Comparison of ENCODE assay signal across 14 mouse cellular contexts in genomic region chr16:90424391-90424790, GRCm38 (mm10). TPM values are rescaled to one million over a fixed set of nuclear protein-coding genes. Genes with fewer than 3 reads are reported as not detected.
DNase-seq lines count a peak whose midpoint lies in the region; ATAC-seq and TF ChIP-seq lines count a peak whose summit lies in the region.
"Had no signal": no experiment of that assay in that cellular context is flagged by ENCODE, and none has a peak within 500 bp of the region (broad histone marks: within the 10 kb centered on the region; RNA-seq: fewer than 3 reads in every experiment).

No protein-coding gene starts in this region.

- TF ChIP-seq POLR2A in kidney, adult 2 months (IDR thresholded peaks at IDR 0.05; ENCODE audit: low read depth, low read length) = no peak

- no peaks in the 10 kb centered on the region for H3K27me3 ChIP-seq in heart, embryonic 10.5 days (ENCODE audit: insufficient read depth, poor library complexity, severe bottlenecking)
- no peaks in the 10 kb centered on the region for H3K27me3 ChIP-seq in kidney, postnatal 0 days (ENCODE audit: insufficient read depth, low read length)
- no peaks in the 10 kb centered on the region for H3K27me3 ChIP-seq in kidney, adult 2 months (replicated peaks; ENCODE audit: control insufficient read depth, insufficient read depth, low read length)
- H3K27me3 ChIP-seq in embryonic facial prominence, embryonic 14.5 days (replicated peaks; ENCODE audit: control insufficient read depth, insufficient read depth, low read length) = no peaks in the 10 kb centered on the region
- H3K27me3 ChIP-seq in hindbrain, embryonic 15.5 days = no peaks in the 10 kb centered on the region

- H3K36me3 ChIP-seq in heart, embryonic 10.5 days = peaks cover 18% of the 10 kb centered on the region
- no peaks in the 10 kb centered on the region for H3K36me3 ChIP-seq in kidney, postnatal 0 days (ENCODE audit: insufficient read depth, low read length)
- H3K36me3 ChIP-seq in kidney, adult 2 months (ENCODE audit: control insufficient read depth, insufficient read depth, low read length) = no peaks in the 10 kb centered on the region
- H3K36me3 ChIP-seq in embryonic facial prominence, embryonic 14.5 days (ENCODE audit: control insufficient read depth, insufficient read depth, low read length) = peaks cover 8% of the 10 kb centered on the region; the same call in 1 of the 2 replicates
- no peaks in the 10 kb centered on the region for H3K36me3 ChIP-seq in hindbrain, embryonic 15.5 days

- peaks cover 77% of the 10 kb centered on the region for H3K4me1 ChIP-seq in heart, embryonic 10.5 days
- peaks cover 35% of the 10 kb centered on the region for H3K4me1 ChIP-seq in kidney, postnatal 0 days (replicated peaks; ENCODE audit: insufficient read depth, low read length)
- peaks cover 10% of the 10 kb centered on the region; the same call in 1 of the 2 replicates for H3K4me1 ChIP-seq in kidney, adult 2 months (ENCODE audit: control insufficient read depth, insufficient read depth, low read length)
- H3K4me1 ChIP-seq in embryonic facial prominence, embryonic 14.5 days (ENCODE audit: control insufficient read depth, insufficient read depth, low read length) = peaks cover 55% of the 10 kb centered on the region
- peaks cover 47% of the 10 kb centered on the region for H3K4me1 ChIP-seq in hindbrain, embryonic 15.5 days (replicated peaks)

- H3K4me2 ChIP-seq in kidney, postnatal 0 days (ENCODE audit: low read length) = no peak overlapping the region
- no peak overlapping the region for H3K4me2 ChIP-seq in embryonic facial prominence, embryonic 14.5 days (ENCODE audit: low read depth, low read length)
- no peak overlapping the region for H3K4me2 ChIP-seq in hindbrain, embryonic 15.5 days

- no peaks in the 10 kb centered on the region for H3K9me3 ChIP-seq in heart, embryonic 10.5 days
- H3K9me3 ChIP-seq in kidney, postnatal 0 days (replicated peaks; ENCODE audit: low read length) = no peaks in the 10 kb centered on the region
- H3K9me3 ChIP-seq in embryonic facial prominence, embryonic 14.5 days (ENCODE audit: control insufficient read depth, low read length) = no peaks in the 10 kb centered on the region
- H3K9me3 ChIP-seq in hindbrain, embryonic 15.5 days = no peaks in the 10 kb centered on the region

- WGBS in heart, embryonic 10.5 days = 42% methylated on average over 9 of the region's 9 CpGs
- WGBS in kidney, postnatal 0 days = 37% methylated on average over 9 of the region's 9 CpGs
- WGBS in kidney, adult 2 months = 70% methylated on average over 9 of the region's 9 CpGs
- WGBS in embryonic facial prominence, embryonic 14.5 days = 54% methylated on average over 9 of the region's 9 CpGs
- WGBS in hindbrain, embryonic 15.5 days = 33% methylated on average over 9 of the region's 9 CpGs

- no peak for ATAC-seq in kidney, postnatal 0 days (replicated peaks; ENCODE audit: low FRiP score, low read depth)
- no peak for ATAC-seq in embryonic facial prominence, embryonic 14.5 days (ENCODE audit: low read depth)
- no peak for ATAC-seq in hindbrain, embryonic 15.5 days (ENCODE audit: low FRiP score, low read depth)
- ATAC-seq: midbrain, embryonic 16.5 days had no signal

- TF ChIP-seq CTCF in kidney, postnatal 0 days (IDR thresholded peaks at IDR 0.05; ENCODE audit: low read depth) = no peak
- no peak for TF ChIP-seq CTCF in kidney, adult 2 months (conservative IDR thresholded peaks at IDR 0.05; ENCODE audit: insufficient read depth, insufficient read length, low read depth, low read length)

- H3K9ac ChIP-seq in kidney, postnatal 0 days (ENCODE audit: low read depth, low read length) = no peak overlapping the region
- no peak overlapping the region for H3K9ac ChIP-seq in embryonic facial prominence, embryonic 14.5 days (ENCODE audit: low read depth, low read length)
- no peak overlapping the region for H3K9ac ChIP-seq in hindbrain, embryonic 15.5 days
- H3K9ac ChIP-seq: liver, embryonic 14.5 days had no signal

- peak overlapping the region; percentile 82 for H3K27ac ChIP-seq in heart, embryonic 10.5 days
- H3K27ac ChIP-seq in kidney, postnatal 0 days = 0 out of 2 replicates have a peak overlapping the region, but pooled peaks have one; percentile 20
- H3K27ac ChIP-seq in kidney, adult 2 months (ENCODE audit: insufficient read depth, low read depth, low read length) = no peak overlapping the region
- 0 out of 2 replicates have a peak overlapping the region, but pooled peaks have one; percentile 4 for H3K27ac ChIP-seq in embryonic facial prominence, embryonic 14.5 days (replicated peaks; ENCODE audit: low read depth, low read length)
- peak overlapping the region; percentile 22; the same call in 1 of the 2 replicates for H3K27ac ChIP-seq in hindbrain, embryonic 15.5 days (replicated peaks)
- H3K27ac ChIP-seq: liver, embryonic 14.5 days had no signal

- H3K4me3 ChIP-seq in heart, embryonic 10.5 days = peak overlapping the region; percentile 15; the same call in 1 of the 2 replicates
- H3K4me3 ChIP-seq in kidney, postnatal 0 days (replicated peaks; ENCODE audit: low read depth, low read length) = no peak overlapping the region
- no peak overlapping the region for H3K4me3 ChIP-seq in kidney, adult 2 months (ENCODE audit: insufficient read depth, low read depth, low read length)
- H3K4me3 ChIP-seq in embryonic facial prominence, embryonic 14.5 days (ENCODE audit: low read depth, low read length) = no peak overlapping the region
- H3K4me3 ChIP-seq in hindbrain, embryonic 15.5 days = no peak overlapping the region

- DNase-seq in heart, embryonic 10.5 days (ENCODE audit: low spot score) = no peak
- no peak for DNase-seq in heart, adult 11 months
- peak; percentile 47 for DNase-seq in kidney, postnatal 0 days (ENCODE audit: low spot score)
- DNase-seq in kidney, adult 2 months = no peak
- peak; percentile 41 for DNase-seq in embryonic facial prominence, embryonic 14.5 days (ENCODE audit: low spot score)
- no peak for DNase-seq in thymus, postnatal 4 days
- DNase-seq in layer of hippocampus, adult 9-11 months = no peak
- DNase-seq: cerebellum, postnatal 25 days; gastrocnemius, postnatal 10 days; kidney, adult 9 months; right cerebral cortex, postnatal 4 days had no signal

RNA-seq across cellular contexts. Expression of gene Hunk, which starts 38.6 kb away (rescaled TPM):
- polyA plus RNA-seq in heart, embryonic 10.5 days (2016; fragmentation: Nextera tagmentation; extraction: Ambion mirVana) = 20.0 and 22.8 TPM in 2 replicates
- 6.9 and 7.6 TPM in 2 replicates for polyA plus RNA-seq in kidney, postnatal 0 days (2015; fragmentation: Nextera tagmentation; extraction: Ambion mirVana)
- polyA plus RNA-seq in kidney, adult 2 months (2012; rRNA removed) = 2.1 and 2.3 TPM in 2 replicates
- 9.7 and 12.4 TPM in 2 replicates for polyA plus RNA-seq in embryonic facial prominence, embryonic 14.5 days (2014; fragmentation: Nextera tagmentation; extraction: Ambion mirVana)
- 6.3 and 7.1 TPM in 2 replicates for polyA plus RNA-seq in hindbrain, embryonic 15.5 days (2015; fragmentation: Nextera tagmentation; extraction: Ambion mirVana)

Comparison
In these comparisons a context has a peak if more than half of its experiments do, and no peak if none do; other contexts are left out.
1. DNase-seq: peak in kidney, postnatal 0 days (single experiment) and embryonic facial prominence, embryonic 14.5 days (single experiment); none in heart, embryonic 10.5 days (single experiment), heart, adult 11 months (single experiment), kidney, adult 2 months (single experiment), thymus, postnatal 4 days (single experiment) and layer of hippocampus, adult 9-11 months (single experiment).